Mouse (Mus musculus) heart, adult 2 months (tissue): Measurements from ENCODE around the gene A430078G23Rik. TPM values are rescaled to one million over a fixed set of nuclear protein-coding genes. Genes with fewer than 3 reads are reported as not detected.

Experiments
- DNase-seq, 2 experiments: peaks; one replicate each; pipeline ENCODE4 v3.0.0; 2021
- H3K27ac ChIP-seq: fragments of 200-600 bp; 2 replicates; pipeline ENCODE4 v1.8.1; 2022
- H3K27me3 ChIP-seq: fragments of 200-500 bp; 2 replicates; pipeline ENCODE4 v1.6.1; 2012; ENCODE audit warnings: mild to moderate bottlenecking, low read length, inconsistent platforms, mixed read lengths; ENCODE audit not compliant: control insufficient read depth, insufficient read depth
- H3K36me3 ChIP-seq: fragments of 200-500 bp; 2 replicates; pipeline ENCODE4 v1.6.1; 2012; ENCODE audit warnings: low read length, inconsistent platforms; ENCODE audit not compliant: control insufficient read depth, insufficient read depth
- H3K4me1 ChIP-seq: fragments of 200-500 bp; 2 replicates; pipeline ENCODE4 v1.6.1; 2011; ENCODE audit warnings: low read length; ENCODE audit not compliant: control insufficient read depth, insufficient read depth
- H3K4me3 ChIP-seq: fragments of 200-600 bp; 2 replicates; pipeline ENCODE4 v1.8.1; 2022
- H3K79me2 ChIP-seq: fragments of 200-500 bp; replicated peaks from 2 replicates; pipeline ENCODE4 v1.6.1; 2012; ENCODE audit warnings: mild to moderate bottlenecking, inconsistent platforms, low read length, moderate library complexity, mixed read lengths; ENCODE audit not compliant: control insufficient read depth, insufficient read depth
- H3K9ac ChIP-seq: fragments of 200-500 bp; 2 replicates; pipeline ENCODE4 v1.6.1; 2012; ENCODE audit warnings: low read depth, mild to moderate bottlenecking, control low read depth, inconsistent platforms, low read length, mixed read lengths
- CTCF ChIP-seq: fragments of 200-600 bp; IDR thresholded peaks from 2 replicates; pipeline ENCODE4 v1.8.1; 2022; ENCODE audit warnings: antibody characterized with exemption, mild to moderate bottlenecking, moderate library complexity
- EP300 ChIP-seq: fragments of 200-500 bp; IDR thresholded peaks from 2 replicates; pipeline ENCODE4 v1.6.1; 2011; ENCODE audit warnings: low read depth, low read length, control low read depth; ENCODE audit not compliant: insufficient read depth
- POLR2A ChIP-seq: fragments of 200-500 bp; IDR thresholded peaks from 2 replicates; pipeline ENCODE4 v1.6.1; 2011; ENCODE audit warnings: mild to moderate bottlenecking, low read depth, low read length, control low read depth; ENCODE audit not compliant: insufficient read depth
- WGBS: fragments of 180-500 bp; shearing (Covaris S2); methylation state at CpG from one replicate; pipeline ENCODE4 v1.1.7; 2018; 5-methylcytosine and 5-hydroxymethylcytosine counted together
- intact Hi-C: fragments of 180-260 bp; cut with DNase I; formaldehyde crosslinking; loops from one replicate; pipeline ENCODE4 v1.15.1; 2025
- polyA plus RNA-seq: library from polyadenylated mRNA; depleted of rRNA; stranded (reverse); fragments of >200 nt; gene quantifications from 2 replicates; pipeline ENCODE4 v1.2.3, GENCODE M21; 2012
- total RNA-seq, 2 experiments: library from RNA; stranded (reverse); gene quantifications; 2 replicates each; pipeline ENCODE4 v1.2.3; 2021

A430078G23Rik gene
- total and polyA plus RNA-seq, 3 experiments: 0.53 to 0.57 (median 0.57) TPM

- 80% methylated on average over 2 of the region's 2 CpGs for WGBS
- H3K4me1 ChIP-seq: peaks cover 16% of the 10 kb centered on the region
Observed at GRCm38 (mm10) chr8:3411085-3411484, 57.9 kb downstream of the A430078G23Rik start.

GRCm38 (mm10) chr8:3411901-3412301, 58.7 kb downstream of the A430078G23Rik start:
- peak; percentile 58 to 67 for DNase-seq
- Histone ChIP-seq H3K36me3 (peaks cover 5% of the 10 kb centered on the region), H3K4me1 (peaks cover 17% of the 10 kb centered on the region), H3K27me3 (no peaks in the 10 kb centered on the region), H3K4me3 (no peak overlapping the region), H3K79me2 (no peaks in the 10 kb centered on the region), H3K9ac (no peak overlapping the region), H3K27ac (peak overlapping the region; percentile 82)
- TF ChIP-seq CTCF (no peak), POLR2A (no peak), EP300 (peak; percentile 49; the same call in 1 of the 2 replicates)
- intact Hi-C loops: no loop called here
- WGBS: 14% methylated on average over 7 of the region's 7 CpGs

More at GRCm38 (mm10) chr8:3411085-3411484, 57.9 kb downstream of the A430078G23Rik start:
- H3K27ac ChIP-seq: peak overlapping the region; percentile 82
- H3K4me3 ChIP-seq: no peak overlapping the region
- H3K27me3 ChIP-seq: no peaks in the 10 kb centered on the region
- DNase-seq: no peak
- no peak overlapping the region for H3K9ac ChIP-seq
- no peak for TF ChIP-seq POLR2A
- no peak for TF ChIP-seq EP300
- TF ChIP-seq CTCF: no peak
- H3K36me3 ChIP-seq: peaks cover 5% of the 10 kb centered on the region
- intact Hi-C loops: no loop called here
- 0 out of 2 replicates have a peak, but pooled peaks cover 1% of the 10 kb centered on the region for H3K79me2 ChIP-seq

GRCm38 (mm10) chr8:3412816-3413215, 59.6 kb downstream of the A430078G23Rik start:
- Histone ChIP-seq H3K79me2 (no peaks in the 10 kb centered on the region), H3K27me3 (no peaks in the 10 kb centered on the region), H3K27ac (peak overlapping the region; percentile 82), H3K36me3 (peaks cover 11% of the 10 kb centered on the region), H3K9ac (no peak overlapping the region), H3K4me1 (peaks cover 22% of the 10 kb centered on the region), H3K4me3 (no peak overlapping the region)
- no peak for TF ChIP-seq EP300
- no peak for TF ChIP-seq CTCF
- no peak for TF ChIP-seq POLR2A
- intact Hi-C loops: no loop called here
- no peak for DNase-seq
- WGBS: 88% methylated on average over 1 of the region's 1 CpGs

- WGBS: 84% methylated on average over 6 of the region's 6 CpGs
- no peak overlapping the region for H3K9ac ChIP-seq
- peaks cover 30% of the 10 kb centered on the region for H3K4me1 ChIP-seq
- H3K79me2 ChIP-seq: peaks cover 2% of the 10 kb centered on the region; the same call in 1 of the 2 replicates
- H3K27me3 ChIP-seq: no peaks in the 10 kb centered on the region
- TF ChIP-seq EP300 (no peak), CTCF (no peak), POLR2A (no peak)
- intact Hi-C loops: no loop called here
- peaks cover 12% of the 10 kb centered on the region for H3K36me3 ChIP-seq
- H3K4me3 ChIP-seq: no peak overlapping the region
- no peak overlapping the region for H3K27ac ChIP-seq
- DNase-seq: no peak
Observed at GRCm38 (mm10) chr8:3414639-3415190, 61.5 kb downstream of the A430078G23Rik start.

- H3K79me2 ChIP-seq: peaks cover 2% of the 10 kb centered on the region; the same call in 1 of the 2 replicates
- TF ChIP-seq CTCF: no peak
- no peak for TF ChIP-seq EP300
- TF ChIP-seq POLR2A: no peak
- H3K27me3 ChIP-seq: no peaks in the 10 kb centered on the region
- H3K4me1 ChIP-seq: peaks cover 33% of the 10 kb centered on the region
- DNase-seq: no peak
- no peak overlapping the region for H3K4me3 ChIP-seq
- intact Hi-C loops: no loop called here
- H3K27ac ChIP-seq: no peak overlapping the region
- H3K9ac ChIP-seq: no peak overlapping the region
- 63% methylated on average over 4 of the region's 4 CpGs for WGBS
- H3K36me3 ChIP-seq: peaks cover 12% of the 10 kb centered on the region
Observed at GRCm38 (mm10) chr8:3415259-3415658, 62.0 kb downstream of the A430078G23Rik start.

GRCm38 (mm10) chr8:3415661-3416060, 62.4 kb downstream of the A430078G23Rik start:
- Histone ChIP-seq H3K27ac (no peak overlapping the region), H3K9ac (no peak overlapping the region), H3K27me3 (no peaks in the 10 kb centered on the region), H3K4me3 (no peak overlapping the region), H3K79me2 (peaks cover 2% of the 10 kb centered on the region; the same call in 1 of the 2 replicates), H3K4me1 (peaks cover 35% of the 10 kb centered on the region), H3K36me3 (peaks cover 12% of the 10 kb centered on the region)
- no peak for DNase-seq
- intact Hi-C loops: no loop called here
- no peak for TF ChIP-seq EP300
- no peak for TF ChIP-seq POLR2A
- TF ChIP-seq CTCF: no peak
- WGBS: 81% methylated on average over 6 of the region's 6 CpGs
